In genomic region chr7:29452381-29452780, GRCm38 (mm10) we compare ENCODE assay signal across 10 mouse cellular contexts.
DNase-seq lines count a peak whose midpoint lies in the region; ATAC-seq and TF ChIP-seq lines count a peak whose summit lies in the region.
"Had no signal": no experiment of that assay in that cellular context is flagged by ENCODE, and none has a peak within 500 bp of the region (broad histone marks: within the 10 kb centered on the region; RNA-seq: fewer than 3 reads in every experiment).

No protein-coding gene starts in this region.

- peaks cover 17% of the 10 kb centered on the region for H3K4me1 ChIP-seq in kidney, embryonic 14.5 days (ENCODE audit: control insufficient read depth, insufficient read depth, low read length)
- H3K4me1 ChIP-seq in embryonic fibroblast, embryonic 13.5 days (ENCODE audit: control insufficient read depth, insufficient read depth, low read length), result peaks cover 33% of the 10 kb centered on the region

- 87% methylated on average over 6 of the region's 6 CpGs for WGBS in kidney, embryonic 14.5 days

- H3K27me3 ChIP-seq in kidney, embryonic 14.5 days (ENCODE audit: control insufficient read depth, insufficient read depth, low read length), result no peaks in the 10 kb centered on the region

- H3K9me3 ChIP-seq in kidney, embryonic 14.5 days (ENCODE audit: control insufficient read depth, low read length), result no peaks in the 10 kb centered on the region

- DNase-seq in kidney, adult 11 months, result no peak
- peak; percentile 77 for DNase-seq in Muller cell, postnatal 12 days (ENCODE audit: inconsistent ontology term)
- DNase-seq in lung, postnatal 36 days, result peak; percentile 41
- DNase-seq in testis, postnatal 10 days (ENCODE audit: low spot score), result no peak
- no peak for DNase-seq in adrenal gland, postnatal 25 days
- DNase-seq in urinary bladder, adult 18-20 months (ENCODE audit: low spot score in 2 of 2), result no peak
- DNase-seq: gastrocnemius, postnatal 14 days had no signal

- H3K9ac ChIP-seq in kidney, embryonic 14.5 days (ENCODE audit: low read depth, low read length), result no peak overlapping the region
- H3K9ac ChIP-seq: liver, embryonic 14.5 days had no signal

- no peak overlapping the region for H3K4me3 ChIP-seq in kidney, embryonic 14.5 days (ENCODE audit: low read length)
- no peak overlapping the region for H3K4me3 ChIP-seq in embryonic fibroblast, embryonic 13.5 days (ENCODE audit: insufficient read depth, low read length)

- no peak for ATAC-seq in kidney, embryonic 14.5 days (ENCODE audit: low FRiP score, low TSS enrichment)

- peak overlapping the region; percentile 91; the same call in 1 of the 2 replicates for H3K27ac ChIP-seq in kidney, embryonic 14.5 days (ENCODE audit: low read depth, low read length)
- H3K27ac ChIP-seq in embryonic fibroblast, embryonic 13.5 days (ENCODE audit: insufficient read depth, low read length), result peak overlapping the region; percentile 56; the same call in 1 of the 2 replicates
- H3K27ac ChIP-seq: liver, embryonic 14.5 days had no signal

- no peak overlapping the region for H3K4me2 ChIP-seq in kidney, embryonic 14.5 days (replicated peaks; ENCODE audit: low read depth, low read length)

- TF ChIP-seq CTCF in embryonic fibroblast, embryonic 13.5 days (IDR thresholded peaks at IDR 0.05; ENCODE audit: borderline replicate concordance, insufficient read depth, low read length), result no peak

- TF ChIP-seq POLR2A in embryonic fibroblast, embryonic 13.5 days (IDR thresholded peaks at IDR 0.05; ENCODE audit: low read depth, low read length), result no peak

- H3K36me3 ChIP-seq in kidney, embryonic 14.5 days (ENCODE audit: control insufficient read depth, insufficient read depth, low read length), result no peaks in the 10 kb centered on the region

Comparison
In these comparisons a context has a peak if more than half of its experiments do, and no peak if none do; other contexts are left out.
1. DNase-seq: peak in Muller cell, postnatal 12 days (single experiment) and lung, postnatal 36 days (single experiment); none in kidney, adult 11 months (single experiment), testis, postnatal 10 days (single experiment), adrenal gland, postnatal 25 days (single experiment) and urinary bladder, adult 18-20 months (0 of 2).